Mouse (Mus musculus): ENCODE results near the gene Rbbp5.

Gene Rbbp5

DNA sequence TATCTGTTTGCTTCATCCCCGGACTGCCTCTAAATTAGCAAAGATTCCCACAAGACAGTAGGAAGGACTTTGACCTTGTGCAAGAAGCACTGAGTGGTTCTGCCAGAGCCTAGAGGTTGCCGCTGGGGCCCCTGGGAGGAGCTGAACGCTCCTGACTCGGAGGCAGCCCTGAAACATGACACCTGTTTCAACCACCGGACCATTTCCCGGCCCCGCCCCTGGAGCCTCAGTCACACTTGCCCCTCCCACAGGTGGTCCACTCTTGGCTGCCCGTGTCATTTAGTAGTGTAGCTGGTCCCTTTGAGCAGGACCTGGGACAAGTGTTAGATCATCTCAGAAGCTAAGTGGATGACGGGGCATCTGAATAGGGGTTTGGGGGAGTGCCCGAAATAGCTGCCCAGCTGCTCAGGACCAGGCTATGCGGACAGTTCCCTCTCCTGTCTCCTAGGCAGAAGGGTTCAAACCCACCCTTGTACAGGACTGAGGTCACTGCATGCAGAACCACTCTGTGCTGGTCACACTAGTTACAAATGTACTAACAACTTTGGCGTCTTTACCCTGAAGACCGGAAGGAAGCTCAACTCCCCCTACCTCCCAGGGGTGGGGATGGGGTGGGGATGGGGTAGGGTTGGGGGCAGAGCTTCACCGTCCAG, 64.1 kb downstream of the Rbbp5 start:
- no peak for DNase-seq (ENCODE audit: low spot score)

DNA sequence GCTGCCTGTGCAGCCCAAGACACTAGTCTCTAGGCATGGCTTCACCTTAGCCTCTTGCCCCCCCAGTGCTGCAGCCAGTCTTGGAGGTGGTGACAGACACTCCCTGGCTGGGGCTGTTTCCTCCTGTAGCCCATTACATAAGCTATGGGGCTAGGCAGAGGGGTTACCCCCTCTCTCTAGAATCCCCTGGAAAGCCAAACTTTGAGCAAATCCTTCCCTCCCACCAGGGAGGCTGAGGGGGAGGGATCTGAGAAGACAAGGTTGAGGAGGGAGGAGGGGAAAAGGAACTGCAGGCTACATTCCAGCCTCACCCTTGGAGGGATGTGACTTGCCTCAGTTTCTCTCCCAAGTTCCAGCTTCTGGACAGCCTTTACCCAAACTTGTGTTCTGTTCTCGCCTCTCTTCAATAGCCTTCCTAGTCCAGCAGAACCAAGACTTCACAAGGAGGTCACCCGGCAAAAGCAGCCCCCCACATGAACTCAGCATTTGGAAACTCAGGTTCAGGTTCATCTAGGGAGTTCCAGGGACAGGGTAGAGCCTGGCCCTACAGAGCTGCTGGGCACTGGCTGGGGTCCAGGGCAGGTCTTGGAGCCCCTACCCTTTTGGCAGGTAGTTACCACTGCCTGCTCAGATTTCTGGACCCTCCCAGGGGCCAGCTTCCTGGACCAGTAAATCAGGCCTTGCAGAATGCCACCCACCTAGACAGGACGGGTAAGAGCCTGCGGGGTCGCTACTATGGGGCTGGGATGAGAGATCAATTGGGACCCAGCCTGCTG, 64.8 kb downstream of the Rbbp5 start:
- DNase-seq (ENCODE audit: low spot score) = no peak

DNA sequence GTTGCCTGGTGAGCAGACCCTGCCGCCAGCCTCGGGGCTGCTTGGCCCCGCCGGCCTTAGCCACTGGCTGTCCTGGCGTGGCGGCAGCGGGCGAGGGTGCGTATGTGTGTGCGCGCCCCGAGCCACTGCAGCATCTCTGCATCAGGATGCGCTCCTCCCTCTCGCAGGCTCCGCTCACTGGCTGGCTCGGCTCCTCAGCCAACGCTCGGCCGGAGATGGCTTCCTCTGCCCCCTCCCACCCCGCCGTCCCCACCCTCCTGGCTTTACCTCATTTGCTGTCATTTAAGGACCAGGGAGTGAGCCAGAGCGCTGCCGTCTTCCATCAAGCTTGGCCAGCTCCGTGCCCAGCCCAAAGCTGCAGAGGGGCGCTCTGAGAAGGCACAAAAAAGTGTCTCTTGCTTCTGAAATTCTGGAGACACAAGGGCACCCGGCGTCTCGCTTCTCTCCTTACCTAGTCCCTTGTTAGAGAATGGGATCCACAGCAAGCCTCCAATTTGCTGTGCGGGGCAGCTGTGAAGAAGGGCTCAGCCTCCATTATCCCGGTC, 65.7 kb downstream of the Rbbp5 start, which contains the start of gene Cntn2:
TSS of gene Cntn2 (minus strand) at position 495 of the 545 bp plus-strand sequence.
- DNase-seq (ENCODE audit: low spot score) = no peak

DNA sequence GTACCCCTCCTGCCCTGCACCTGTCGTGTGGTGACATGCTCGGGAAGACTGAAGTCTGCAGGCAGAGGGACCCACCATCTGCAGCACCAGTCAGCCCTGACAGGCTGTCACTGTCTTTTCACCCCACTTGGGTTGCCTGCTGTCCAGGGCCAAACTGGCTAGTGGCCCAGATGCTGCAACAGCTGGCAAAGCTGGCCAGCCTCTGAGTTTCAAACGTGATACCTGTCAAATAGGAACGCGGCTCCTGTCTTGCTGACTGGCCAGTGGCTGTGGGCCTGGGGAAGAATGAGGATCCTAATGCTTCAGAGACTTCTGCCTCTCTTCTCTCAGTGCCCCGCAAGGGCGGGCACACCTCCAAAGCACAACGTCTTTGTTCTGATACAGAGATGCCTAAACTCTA, 66.6 kb downstream of the Rbbp5 start:
- no peak for DNase-seq (ENCODE audit: low spot score)
